26 mouse cellular contexts compared by ENCODE assay signal in genomic region chr3:128002905-128003641, GRCm38 (mm10).
DNase-seq lines count a peak whose midpoint lies in the region; ATAC-seq and TF ChIP-seq lines count a peak whose summit lies in the region.
"Had no signal": no experiment of that assay in that cellular context is flagged by ENCODE, and none has a peak within 500 bp of the region (broad histone marks: within the 10 kb centered on the region; RNA-seq: fewer than 3 reads in every experiment).

No protein-coding gene starts in this region.

- ATAC-seq in kidney, embryonic 14.5 days (ENCODE audit: low FRiP score, low TSS enrichment) = peak; percentile 73
- ATAC-seq in midbrain, embryonic 11.5 days (ENCODE audit: low FRiP score) = no peak

- no peak overlapping the region for H3K9ac ChIP-seq in kidney, embryonic 14.5 days (ENCODE audit: low read depth, low read length)
- H3K9ac ChIP-seq in midbrain, embryonic 11.5 days (ENCODE audit: low read length) = no peak overlapping the region
- H3K9ac ChIP-seq: heart, embryonic 13.5 days; hindbrain, embryonic 12.5 days; limb, embryonic 12.5 days; liver, embryonic 13.5 days; midbrain, embryonic 13.5 days; neural tube, embryonic 13.5 days had no signal

- no peak overlapping the region for H3K27ac ChIP-seq in kidney, embryonic 14.5 days (ENCODE audit: low read depth, low read length)
- no peak overlapping the region for H3K27ac ChIP-seq in midbrain, embryonic 11.5 days (ENCODE audit: low read depth, low read length)
- no peak overlapping the region for H3K27ac ChIP-seq in midbrain, embryonic 10.5 days (replicated peaks)
- H3K27ac ChIP-seq: heart, adult 2 months; heart, embryonic 13.5 days; hindbrain, embryonic 12.5 days; limb, embryonic 12.5 days; liver, embryonic 13.5 days; midbrain, embryonic 13.5 days; neural tube, embryonic 13.5 days had no signal

- DNase-seq in kidney, postnatal 36 days = no peak
- peak; percentile 75 for DNase-seq in midbrain, embryonic 11.5 days (ENCODE audit: low spot score, missing footprints)
- no peak for DNase-seq in midbrain, embryonic 10.5 days (ENCODE audit: low spot score)
- DNase-seq in brain, embryonic 14.5 days (ENCODE audit: low read depth) = peak; percentile 39
- peak; percentile 6 for DNase-seq in telencephalon, adult 2 months (ENCODE audit: low read depth, low spot score)
- DNase-seq in layer of hippocampus, postnatal 10 days (ENCODE audit: low spot score in 2 of 2) = no peak
- DNase-seq: adrenal gland, postnatal 14 days; cerebellum, adult 9-10 months; gastrocnemius, postnatal 36 days; heart, adult 2 months; heart, postnatal 14 days; kidney, adult 18-20 months; layer of hippocampus, postnatal 36 days; liver, embryonic 13.5 days; lung, adult 2 months; lung, postnatal 14 days; retina, postnatal 1 day; right cerebral cortex, postnatal 25 days; thymus, adult 18-20 months; thymus, postnatal 4 days had no signal

- H3K36me3 ChIP-seq in kidney, embryonic 14.5 days (ENCODE audit: control insufficient read depth, insufficient read depth, low read length) = no peaks in the 10 kb centered on the region
- H3K36me3 ChIP-seq in midbrain, embryonic 11.5 days (ENCODE audit: control insufficient read depth, insufficient read depth, low read length) = no peaks in the 10 kb centered on the region
- H3K36me3 ChIP-seq in midbrain, embryonic 10.5 days = no peaks in the 10 kb centered on the region
- H3K36me3 ChIP-seq: heart, embryonic 13.5 days; hindbrain, embryonic 12.5 days; limb, embryonic 12.5 days; liver, embryonic 13.5 days; midbrain, embryonic 13.5 days; neural tube, embryonic 13.5 days had no signal

- 49% methylated on average over 18 of the region's 18 CpGs for WGBS in kidney, embryonic 14.5 days
- WGBS in midbrain, embryonic 11.5 days = 88% methylated on average over 18 of the region's 18 CpGs
- WGBS in midbrain, embryonic 10.5 days = 92% methylated on average over 18 of the region's 18 CpGs

- H3K4me2 ChIP-seq in kidney, embryonic 14.5 days (replicated peaks; ENCODE audit: low read depth, low read length) = no peak overlapping the region
- H3K4me2 ChIP-seq in midbrain, embryonic 11.5 days = no peak overlapping the region
- H3K4me2 ChIP-seq: heart, embryonic 13.5 days; hindbrain, embryonic 12.5 days; limb, embryonic 12.5 days; liver, embryonic 13.5 days; midbrain, embryonic 13.5 days; neural tube, embryonic 13.5 days had no signal

- 0 out of 2 replicates have a peak, but pooled peaks cover 2% of the 10 kb centered on the region for H3K4me1 ChIP-seq in kidney, embryonic 14.5 days (ENCODE audit: control insufficient read depth, insufficient read depth, low read length)
- no peaks in the 10 kb centered on the region for H3K4me1 ChIP-seq in midbrain, embryonic 11.5 days (ENCODE audit: control insufficient read depth, insufficient read depth, low read length)
- no peaks in the 10 kb centered on the region; the same call in 1 of the 2 replicates for H3K4me1 ChIP-seq in midbrain, embryonic 10.5 days
- H3K4me1 ChIP-seq: heart, embryonic 13.5 days; hindbrain, embryonic 12.5 days; limb, embryonic 12.5 days; liver, embryonic 13.5 days; midbrain, embryonic 13.5 days; neural tube, embryonic 13.5 days had no signal

- no peak for TF ChIP-seq CTCF in brain, embryonic 14.5 days (IDR thresholded peaks at IDR 0.05; ENCODE audit: borderline replicate concordance, extremely low read depth, insufficient read depth, insufficient read length)

- H3K4me3 ChIP-seq in kidney, embryonic 14.5 days (ENCODE audit: low read length) = no peak overlapping the region
- no peak overlapping the region for H3K4me3 ChIP-seq in midbrain, embryonic 11.5 days (ENCODE audit: low read depth, low read length)
- no peak overlapping the region for H3K4me3 ChIP-seq in midbrain, embryonic 10.5 days
- H3K4me3 ChIP-seq: heart, adult 2 months; heart, embryonic 13.5 days; hindbrain, embryonic 12.5 days; limb, embryonic 12.5 days; liver, embryonic 13.5 days; midbrain, embryonic 13.5 days; neural tube, embryonic 13.5 days had no signal

- TF ChIP-seq POLR2A in brain, embryonic 14.5 days (IDR thresholded peaks at IDR 0.05; ENCODE audit: borderline replicate concordance, extremely low read depth, insufficient read depth, insufficient read length, poor library complexity, severe bottlenecking) = no peak

- H3K27me3 ChIP-seq in kidney, embryonic 14.5 days (ENCODE audit: control insufficient read depth, insufficient read depth, low read length) = no peaks in the 10 kb centered on the region
- no peaks in the 10 kb centered on the region for H3K27me3 ChIP-seq in midbrain, embryonic 11.5 days (ENCODE audit: control insufficient read depth, insufficient read depth, low read length)
- H3K27me3 ChIP-seq in midbrain, embryonic 10.5 days (ENCODE audit: low read depth, poor library complexity, severe bottlenecking) = no peaks in the 10 kb centered on the region
- H3K27me3 ChIP-seq: heart, embryonic 13.5 days; hindbrain, embryonic 12.5 days; liver, embryonic 13.5 days; midbrain, embryonic 13.5 days; neural tube, embryonic 13.5 days had no signal

- H3K9me3 ChIP-seq in kidney, embryonic 14.5 days (ENCODE audit: control insufficient read depth, low read length) = no peaks in the 10 kb centered on the region
- H3K9me3 ChIP-seq in midbrain, embryonic 11.5 days (ENCODE audit: control insufficient read depth, low read length) = no peaks in the 10 kb centered on the region
- no peaks in the 10 kb centered on the region for H3K9me3 ChIP-seq in midbrain, embryonic 10.5 days (replicated peaks)
- H3K9me3 ChIP-seq: heart, embryonic 13.5 days; hindbrain, embryonic 12.5 days; limb, embryonic 12.5 days; liver, embryonic 13.5 days; midbrain, embryonic 13.5 days; neural tube, embryonic 13.5 days had no signal

Comparison
In these comparisons a context has a peak if more than half of its experiments do, and no peak if none do; other contexts are left out.
1. DNase-seq: peak in midbrain, embryonic 11.5 days (single experiment), brain, embryonic 14.5 days (single experiment) and telencephalon, adult 2 months (single experiment); none in kidney, postnatal 36 days (0 of 2), midbrain, embryonic 10.5 days (single experiment) and layer of hippocampus, postnatal 10 days (0 of 2).